Mouse (Mus musculus) MEL (cell line): ENCODE measurements at regions not wholly inside any gene's neighbourhood (a gene's known extent, or its start where the extent isn't known, plus 50 kb on each side); places are given as distances from the start of the nearest gene placed in this dataset.

ENCODE experiments used
- DNase-seq: peaks from one replicate; pipeline ENCODE4 v3.0.0; 2011; ENCODE audit warnings: low read depth, low spot score
- H3K27ac ChIP-seq: 2 replicates; pipeline ENCODE4 v1.5.1; 2012; ENCODE audit warnings: low read depth, mild to moderate bottlenecking, control low read depth, low read length, moderate library complexity; ENCODE audit not compliant: control insufficient read depth
- H3K27me3 ChIP-seq, 2 experiments: fragments of 150-350 bp in 1 of 2; sonication (generic) in 1 of 2; 2 replicates each; pipeline ENCODE4 v1.6.1; 2012; ENCODE audit warnings: low read length in 2 of 2, mild to moderate bottlenecking in 2 of 2, improper control_type of control experiment in 1 of 2, moderate library complexity in 1 of 2; ENCODE audit not compliant: insufficient read depth in 2 of 2, control insufficient read depth in 1 of 2
- H3K36me3 ChIP-seq, 2 experiments: 2 replicates each; pipeline ENCODE4 v1.6.1; 2012 to 2014; ENCODE audit warnings: low read length in 2 of 2, improper control_type of control experiment in 1 of 2, inconsistent platforms in 1 of 2, mild to moderate bottlenecking in 1 of 2; ENCODE audit not compliant: insufficient read depth in 2 of 2, control insufficient read depth in 1 of 2
- H3K4me1 ChIP-seq, 2 experiments: fragments of 150-350 bp in 1 of 2; sonication (generic) in 1 of 2; 2 replicates each; pipeline ENCODE4 v1.6.1; 2012; ENCODE audit warnings: low read length in 2 of 2, improper control_type of control experiment in 1 of 2, mild to moderate bottlenecking in 1 of 2; ENCODE audit not compliant: insufficient read depth in 2 of 2, control insufficient read depth in 1 of 2
- H3K4me3 ChIP-seq, 2 experiments: fragments of 150-350 bp in 1 of 2; sonication (generic) in 1 of 2; 2 replicates each; pipeline ENCODE4 v1.5.1; 2012; ENCODE audit warnings: low read depth in 2 of 2, low read length in 2 of 2, mild to moderate bottlenecking in 2 of 2, moderate library complexity in 2 of 2, control low read depth in 1 of 2, improper control_type of control experiment in 1 of 2; ENCODE audit not compliant: control insufficient read depth in 1 of 2, insufficient read depth in 1 of 2
- H3K79me2 ChIP-seq: 2 replicates; pipeline ENCODE4 v1.6.1; 2012; ENCODE audit warnings: mild to moderate bottlenecking, low read length, moderate library complexity; ENCODE audit not compliant: control insufficient read depth, poor library complexity, insufficient read depth
- H3K9ac ChIP-seq: 2 replicates; pipeline ENCODE4 v1.6.1; 2012; ENCODE audit warnings: low read depth, mild to moderate bottlenecking, control low read depth, low read length, moderate library complexity; ENCODE audit not compliant: control insufficient read depth, poor library complexity, severe bottlenecking
- H3K9me3 ChIP-seq: fragments of 150-350 bp; sonication (generic); replicated peaks from 2 replicates; pipeline ENCODE4 v1.6.1; 2012; ENCODE audit warnings: mild to moderate bottlenecking, low read length, improper control_type of control experiment, moderate library complexity; ENCODE audit not compliant: insufficient read depth
- BHLHE40 ChIP-seq: IDR thresholded peaks from 2 replicates; pipeline ENCODE4 v1.6.1; 2012; ENCODE audit warnings: low read depth, mild to moderate bottlenecking, inconsistent platforms, low read length, improper control_type of control experiment, borderline replicate concordance
- CHD2 ChIP-seq: IDR thresholded peaks from 2 replicates; pipeline ENCODE4 v1.6.1; 2011; ENCODE audit warnings: low read length, improper control_type of control experiment
- ELF1 ChIP-seq: IDR thresholded peaks from 2 replicates; pipeline ENCODE4 v1.6.1; 2014; ENCODE audit warnings: low read depth, mild to moderate bottlenecking, inconsistent platforms, low read length, improper control_type of control experiment, moderate library complexity
- GATA1 ChIP-seq: IDR thresholded peaks from 2 replicates; pipeline ENCODE4 v1.6.1; 2011; ENCODE audit warnings: low read depth, low read length, improper control_type of control experiment
- KAT2A ChIP-seq: conservative IDR thresholded peaks from 2 replicates; pipeline ENCODE4 v1.6.1; 2012; ENCODE audit warnings: low read depth, low read length, improper control_type of control experiment, inconsistent platforms
- MAFK ChIP-seq: IDR thresholded peaks from 2 replicates; pipeline ENCODE4 v1.6.1; 2011; ENCODE audit warnings: low read depth, mild to moderate bottlenecking, low read length, improper control_type of control experiment, borderline replicate concordance
- MAZ ChIP-seq: IDR thresholded peaks from 2 replicates; pipeline ENCODE4 v1.6.1; 2012; ENCODE audit warnings: low read depth, mild to moderate bottlenecking, inconsistent platforms, low read length, improper control_type of control experiment
- MYC ChIP-seq: IDR thresholded peaks from 2 replicates; pipeline ENCODE4 v1.6.1; 2011; ENCODE audit warnings: low read depth, mild to moderate bottlenecking, low read length, improper control_type of control experiment, moderate library complexity
- SIN3A ChIP-seq: IDR thresholded peaks from 2 replicates; pipeline ENCODE4 v1.6.1; 2012; ENCODE audit warnings: low read length, improper control_type of control experiment, inconsistent platforms
- SMC3 ChIP-seq: IDR thresholded peaks from 2 replicates; pipeline ENCODE4 v1.6.1; 2011; ENCODE audit warnings: low read depth, low read length, improper control_type of control experiment
- TAL1 ChIP-seq: IDR thresholded peaks from 2 replicates; pipeline ENCODE4 v1.6.1; 2012; ENCODE audit warnings: mild to moderate bottlenecking, inconsistent platforms, low read length, moderate library complexity, mixed read lengths
- TCF12 ChIP-seq: IDR thresholded peaks from 2 replicates; pipeline ENCODE4 v1.6.1; 2014; ENCODE audit warnings: low read depth, mild to moderate bottlenecking, inconsistent platforms, low read length, improper control_type of control experiment, moderate library complexity
- ZKSCAN1 ChIP-seq: IDR thresholded peaks from 2 replicates; pipeline ENCODE4 v1.6.1; 2012; ENCODE audit warnings: low read depth, mild to moderate bottlenecking, inconsistent platforms, low read length, improper control_type of control experiment, moderate library complexity
- ZNF384 ChIP-seq: IDR thresholded peaks from 2 replicates; pipeline ENCODE4 v1.6.1; 2012; ENCODE audit warnings: low read depth, mild to moderate bottlenecking, inconsistent platforms, low read length, improper control_type of control experiment

DNA sequence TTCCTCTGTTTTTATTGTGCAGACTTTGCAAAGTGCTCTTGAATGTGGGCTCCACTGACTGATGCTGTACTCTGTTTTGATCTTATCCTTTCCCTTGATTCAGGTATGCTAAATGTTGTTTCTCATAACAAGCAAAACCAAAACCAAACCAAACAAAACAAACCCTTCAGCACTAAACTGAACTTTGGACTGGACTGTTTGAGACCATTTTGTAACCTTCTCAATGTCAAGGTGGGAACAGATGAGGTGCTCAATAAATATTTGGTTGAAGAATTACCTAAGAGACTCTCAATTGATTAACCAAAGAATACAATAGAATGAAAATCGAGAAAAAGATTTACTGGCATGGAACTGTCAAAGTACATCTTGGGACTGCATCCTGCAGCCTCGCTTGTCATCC is 163.9 kb upstream of the Sall1 start:
- Histone ChIP-seq H3K9ac (no peak overlapping the region), H3K79me2 (no peaks in the 10 kb centered on the region), H3K36me3 (no peaks in the 10 kb centered on the region), H3K9me3 (no peaks in the 10 kb centered on the region), H3K27me3 (no peaks in the 10 kb centered on the region), H3K27ac (no peak overlapping the region), H3K4me3 (no peak overlapping the region), H3K4me1 (no peaks in the 10 kb centered on the region)
- TF ChIP-seq BHLHE40, result no peak
- no peak for TF ChIP-seq ZKSCAN1
- no peak for TF ChIP-seq CHD2
- no peak for TF ChIP-seq SMC3
- TF ChIP-seq SIN3A, result no peak
- no peak for DNase-seq

DNA sequence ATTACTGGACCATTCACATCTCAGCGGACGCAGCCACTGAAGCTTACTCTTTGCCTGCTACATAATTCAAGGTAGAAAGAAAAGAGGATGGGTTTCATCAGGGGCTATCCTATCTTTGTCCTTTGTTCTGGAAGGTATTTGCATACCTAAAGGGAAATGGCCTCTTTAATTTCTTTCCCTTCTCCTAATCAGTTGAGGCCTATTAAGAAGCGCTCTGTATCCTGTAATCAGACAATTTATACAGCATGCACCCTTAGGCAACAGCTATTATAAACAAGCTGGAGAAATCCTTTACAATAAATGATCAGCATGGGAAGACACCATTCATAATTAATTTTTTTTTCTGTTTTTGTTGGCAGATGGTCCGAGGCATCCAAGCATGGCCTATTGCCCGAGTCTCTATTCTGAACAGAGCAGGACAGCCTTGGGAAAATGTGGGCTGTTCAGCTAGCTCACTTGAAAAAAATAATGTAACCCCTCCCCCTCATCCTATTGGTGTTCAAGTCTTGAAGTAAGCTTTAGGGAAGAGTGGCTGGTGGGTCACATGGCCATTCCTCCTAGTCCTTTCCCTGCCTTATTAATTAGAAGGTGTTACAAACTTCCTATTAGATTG is 158.6 kb upstream of the Sall1 start:
- TF ChIP-seq KAT2A (no peak), SMC3 (no peak), ELF1 (no peak), TCF12 (no peak), MAFK (no peak), MYC (no peak), ZNF384 (no peak), MAZ (no peak), GATA1 (no peak)
- H3K9me3 ChIP-seq, result no peaks in the 10 kb centered on the region
- H3K4me3 ChIP-seq, result no peak overlapping the region
- no peak overlapping the region for H3K27ac ChIP-seq
- H3K79me2 ChIP-seq, result no peaks in the 10 kb centered on the region
- no peaks in the 10 kb centered on the region for H3K27me3 ChIP-seq
- H3K36me3 ChIP-seq, result no peaks in the 10 kb centered on the region
- H3K9ac ChIP-seq, result no peak overlapping the region
- no peak for DNase-seq
- no peaks in the 10 kb centered on the region for H3K4me1 ChIP-seq

DNA sequence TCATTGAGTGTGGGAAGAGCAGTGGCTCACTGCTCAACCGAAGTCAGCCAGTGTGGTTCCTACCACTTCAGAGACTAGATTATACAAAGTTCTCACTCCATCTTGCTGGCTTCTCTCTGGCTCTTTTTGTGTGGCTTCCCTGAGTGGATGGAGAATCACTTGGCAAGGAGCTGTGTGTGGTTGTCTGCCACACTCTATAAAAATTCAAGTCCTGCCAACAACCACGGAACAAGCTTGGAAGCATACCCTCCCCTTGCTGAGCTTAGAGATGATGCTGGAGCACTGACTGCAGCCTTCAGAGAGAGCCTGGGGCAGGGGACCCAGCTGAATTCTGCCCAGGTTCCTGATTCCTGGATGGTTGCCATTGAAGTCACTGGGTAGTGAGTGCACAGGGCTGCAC is 156.3 kb upstream of the Sall1 start:
- H3K79me2 ChIP-seq, result no peaks in the 10 kb centered on the region
- no peaks in the 10 kb centered on the region for H3K9me3 ChIP-seq
- no peak overlapping the region for H3K9ac ChIP-seq
- no peak overlapping the region for H3K4me3 ChIP-seq
- no peak for DNase-seq
- TF ChIP-seq TAL1 (no peak), TCF12 (no peak)
- no peak overlapping the region for H3K27ac ChIP-seq
- H3K36me3 ChIP-seq, result no peaks in the 10 kb centered on the region
- H3K27me3 ChIP-seq, result no peaks in the 10 kb centered on the region
- H3K4me1 ChIP-seq, result no peaks in the 10 kb centered on the region
